Mouse (Mus musculus) myocyte (in vitro differentiated cells): ENCODE results near the gene Gdf3. TPM values are rescaled to one million over a fixed set of nuclear protein-coding genes. Genes with fewer than 3 reads are reported as not detected.

Experiments
- H3K27me3 ChIP-seq: one replicate; pipeline ENCODE4 v1.6.1; 2011; ENCODE audit not compliant: control insufficient read depth, insufficient read depth, insufficient read length
- H3K36me3 ChIP-seq: one replicate; pipeline ENCODE4 v1.6.1; 2011; ENCODE audit not compliant: control insufficient read depth, insufficient read depth
- H3K4me2 ChIP-seq: one replicate; pipeline ENCODE4 v1.6.1; 2011; ENCODE audit warnings: low read depth, control low read depth
- H3K4me3 ChIP-seq: one replicate; pipeline ENCODE4 v1.5.1; 2011; ENCODE audit warnings: mild to moderate bottlenecking, control low read depth, moderate library complexity
- H3K79me2 ChIP-seq: one replicate; pipeline ENCODE4 v1.6.1; 2011; ENCODE audit not compliant: control insufficient read depth, insufficient read depth
- H3ac ChIP-seq: one replicate; pipeline ENCODE4 v1.6.1; 2011; ENCODE audit not compliant: control insufficient read depth, insufficient read length
- CEBPB ChIP-seq: IDR thresholded peaks from 2 replicates; pipeline ENCODE4 v1.6.1; 2011; ENCODE audit warnings: mild to moderate bottlenecking, moderate library complexity; ENCODE audit not compliant: poor library complexity, insufficient read depth, severe bottlenecking
- E2F4 ChIP-seq: IDR thresholded peaks from one replicate; pipeline ENCODE4 v1.6.1; 2011; ENCODE audit warnings: mild to moderate bottlenecking, control low read depth, moderate library complexity; ENCODE audit not compliant: insufficient read depth
- MAX ChIP-seq: IDR thresholded peaks from one replicate; pipeline ENCODE4 v1.6.1; 2011; ENCODE audit warnings: low read depth, mild to moderate bottlenecking, control low read depth
- MYOD1 ChIP-seq, 3 experiments: IDR thresholded peaks; one replicate each; pipeline ENCODE4 v1.6.1; 2011; ENCODE audit warnings: control low read depth in 2 of 3, low read depth in 2 of 3, mild to moderate bottlenecking in 2 of 3, moderate library complexity in 1 of 3; ENCODE audit not compliant: insufficient read length in 2 of 3, control insufficient read depth in 1 of 3
- MYOG ChIP-seq, 3 experiments: IDR thresholded peaks; one replicate each; pipeline ENCODE4 v1.6.1; 2011; ENCODE audit warnings: control low read depth in 2 of 3, low read depth in 2 of 3, mild to moderate bottlenecking in 2 of 3; ENCODE audit not compliant: insufficient read length in 2 of 3, control insufficient read depth in 1 of 3, insufficient read depth in 1 of 3
- POLR2A ChIP-seq: IDR thresholded peaks from one replicate; pipeline ENCODE4 v1.6.1; 2011; ENCODE audit warnings: low read depth, mild to moderate bottlenecking, control low read depth, moderate library complexity; ENCODE audit not compliant: insufficient read length
- POLR2AphosphoS2 ChIP-seq: IDR thresholded peaks from one replicate; pipeline ENCODE4 v1.6.1; 2011; ENCODE audit warnings: low read depth, control low read depth; ENCODE audit not compliant: insufficient read length
- REST ChIP-seq: IDR thresholded peaks from one replicate; pipeline ENCODE4 v1.6.1; 2011; ENCODE audit warnings: mild to moderate bottlenecking, control low read depth, moderate library complexity; ENCODE audit not compliant: insufficient read depth, insufficient read length
- SRF ChIP-seq: IDR thresholded peaks from one replicate; pipeline ENCODE4 v1.6.1; 2011; ENCODE audit warnings: low read depth; ENCODE audit not compliant: control insufficient read depth, insufficient read length
- TCF12 ChIP-seq: IDR thresholded peaks from one replicate; pipeline ENCODE4 v1.6.1; 2011; ENCODE audit warnings: mild to moderate bottlenecking, control low read depth; ENCODE audit not compliant: poor library complexity, insufficient read depth, severe bottlenecking
- TCF3 ChIP-seq: IDR thresholded peaks from one replicate; pipeline ENCODE4 v1.6.1; 2011; ENCODE audit warnings: low read depth, control low read depth; ENCODE audit not compliant: insufficient read length
- USF1 ChIP-seq: IDR thresholded peaks from one replicate; pipeline ENCODE4 v1.6.1; 2011; ENCODE audit warnings: low read depth, mild to moderate bottlenecking, control low read depth, moderate library complexity
- polyA plus RNA-seq: library from polyadenylated mRNA; unstranded; fragments of >200 nt; fragmentation: generic; extraction: Trizol; gene quantifications from one replicate; pipeline ENCODE4 v1.2.1, GENCODE M21; 2012; ENCODE audit warnings: missing spikeins

Gene Gdf3
- polyA plus RNA-seq, 1 experiment, result not detected

GRCm38 (mm10) chr6:122604260-122604659 is 5.6 kb downstream of the Gdf3 start:
- Histone ChIP-seq H3K79me2 (no peaks in the 10 kb centered on the region), H3ac (no peak overlapping the region), H3K4me3 (no peak overlapping the region), H3K27me3 (no peaks in the 10 kb centered on the region), H3K4me2 (no peak overlapping the region), H3K36me3 (peaks cover 1% of the 10 kb centered on the region)
- TF ChIP-seq POLR2A (no peak), SRF (no peak), MYOG (IDR thresholded peaks at IDR 0.05; ENCODE audit: control insufficient read depth in 1 of 3, insufficient read depth in 1 of 3, insufficient read length in 2 of 3, low read depth in 2 of 3) (no peak), TCF3 (no peak), USF1 (no peak), MYOD1 (IDR thresholded peaks at IDR 0.05; ENCODE audit: control insufficient read depth in 1 of 3, insufficient read length in 2 of 3, low read depth in 2 of 3) (no peak), CEBPB (no peak)

GRCm38 (mm10) chr6:122602992-122603322 is 6.9 kb downstream of the Gdf3 start:
- no peaks in the 10 kb centered on the region for H3K27me3 ChIP-seq
- H3K4me3 ChIP-seq, result peak overlapping the region; percentile 67
- H3ac ChIP-seq, result no peak overlapping the region
- TF ChIP-seq E2F4 (no peak), POLR2AphosphoS2 (no peak), MAX (no peak), TCF3 (no peak), SRF (no peak), MYOD1 (IDR thresholded peaks at IDR 0.05; ENCODE audit: control insufficient read depth in 1 of 3, insufficient read length in 2 of 3, low read depth in 2 of 3) (no peak), REST (no peak), TCF12 (no peak), POLR2A (no peak), CEBPB (no peak), USF1 (no peak), MYOG (IDR thresholded peaks at IDR 0.05; ENCODE audit: control insufficient read depth in 1 of 3, insufficient read depth in 1 of 3, insufficient read length in 2 of 3, low read depth in 2 of 3) (no peak)
- H3K4me2 ChIP-seq, result peak overlapping the region; percentile 88
- H3K36me3 ChIP-seq, result peaks cover 7% of the 10 kb centered on the region
- H3K79me2 ChIP-seq, result no peaks in the 10 kb centered on the region

GRCm38 (mm10) chr6:122602242-122602991 is 7.5 kb downstream of the Gdf3 start, which contains the start of gene Apobec1:
TSS of gene Apobec1 (minus strand) at chr6:122602444.
- Histone ChIP-seq H3K27me3 (no peaks in the 10 kb centered on the region), H3K4me2 (peak within 1 kb of the TSS; percentile 88), H3ac (no peak within 1 kb of the TSS), H3K79me2 (no peaks in the 10 kb centered on the region), H3K4me3 (peak within 1 kb of the TSS; percentile 67), H3K36me3 (peaks cover 7% of the 10 kb centered on the region)
- TF ChIP-seq POLR2AphosphoS2 (peak; percentile 60), E2F4 (no peak), CEBPB (0 out of 2 replicates have a peak, but pooled peaks have one; percentile 14), POLR2A (peak; percentile 74), MYOD1 (IDR thresholded peaks at IDR 0.05; ENCODE audit: control insufficient read depth in 1 of 3, insufficient read length in 2 of 3, low read depth in 2 of 3) (no peak)

- peak overlapping the region; percentile 88 for H3K4me2 ChIP-seq
- TF ChIP-seq E2F4 (no peak), MYOG (IDR thresholded peaks at IDR 0.05; ENCODE audit: control insufficient read depth in 1 of 3, insufficient read depth in 1 of 3, insufficient read length in 2 of 3, low read depth in 2 of 3) (no peak), MYOD1 (IDR thresholded peaks at IDR 0.05; ENCODE audit: control insufficient read depth in 1 of 3, insufficient read length in 2 of 3, low read depth in 2 of 3) (no peak), POLR2AphosphoS2 (no peak), TCF12 (no peak), REST (no peak), MAX (no peak), TCF3 (no peak), USF1 (no peak), POLR2A (no peak), CEBPB (no peak), SRF (no peak)
- no peaks in the 10 kb centered on the region for H3K79me2 ChIP-seq
- peaks cover 7% of the 10 kb centered on the region for H3K36me3 ChIP-seq
- H3K27me3 ChIP-seq, result no peaks in the 10 kb centered on the region
- peak overlapping the region; percentile 67 for H3K4me3 ChIP-seq
- H3ac ChIP-seq, result no peak overlapping the region
Observed at GRCm38 (mm10) chr6:122601615-122602014, 8.3 kb downstream of the Gdf3 start.

GRCm38 (mm10) chr6:122601031-122601430 is 8.9 kb downstream of the Gdf3 start:
- H3K79me2 ChIP-seq, result no peaks in the 10 kb centered on the region
- no peak for TF ChIP-seq POLR2A
- TF ChIP-seq SRF, result no peak
- no peak for TF ChIP-seq TCF12
- TF ChIP-seq E2F4, result no peak
- no peak for TF ChIP-seq REST
- no peak for TF ChIP-seq USF1
- TF ChIP-seq MYOG (IDR thresholded peaks at IDR 0.05; ENCODE audit: control insufficient read depth in 1 of 3, insufficient read depth in 1 of 3, insufficient read length in 2 of 3, low read depth in 2 of 3), result no peak
- TF ChIP-seq TCF3, result no peak
- TF ChIP-seq MAX, result no peak
- no peak for TF ChIP-seq MYOD1 (IDR thresholded peaks at IDR 0.05; ENCODE audit: control insufficient read depth in 1 of 3, insufficient read length in 2 of 3, low read depth in 2 of 3)
- TF ChIP-seq POLR2AphosphoS2, result no peak
- TF ChIP-seq CEBPB, result no peak
- H3K4me3 ChIP-seq, result peak overlapping the region; percentile 67
- no peak overlapping the region for H3ac ChIP-seq
- peak overlapping the region; percentile 88 for H3K4me2 ChIP-seq
- H3K36me3 ChIP-seq, result peaks cover 7% of the 10 kb centered on the region
- no peaks in the 10 kb centered on the region for H3K27me3 ChIP-seq
